Mouse (Mus musculus) urinary bladder, postnatal 14 days (tissue): ENCODE measurements around the gene Apeh.
A peak's percentile ranks its signal among the peaks of the same experiment; 100 is the strongest.

ENCODE experiments used
- DNase-seq: peaks from one replicate; pipeline ENCODE4 v3.0.0; 2021; ENCODE audit warnings: low spot score

The Apeh gene

DNA sequence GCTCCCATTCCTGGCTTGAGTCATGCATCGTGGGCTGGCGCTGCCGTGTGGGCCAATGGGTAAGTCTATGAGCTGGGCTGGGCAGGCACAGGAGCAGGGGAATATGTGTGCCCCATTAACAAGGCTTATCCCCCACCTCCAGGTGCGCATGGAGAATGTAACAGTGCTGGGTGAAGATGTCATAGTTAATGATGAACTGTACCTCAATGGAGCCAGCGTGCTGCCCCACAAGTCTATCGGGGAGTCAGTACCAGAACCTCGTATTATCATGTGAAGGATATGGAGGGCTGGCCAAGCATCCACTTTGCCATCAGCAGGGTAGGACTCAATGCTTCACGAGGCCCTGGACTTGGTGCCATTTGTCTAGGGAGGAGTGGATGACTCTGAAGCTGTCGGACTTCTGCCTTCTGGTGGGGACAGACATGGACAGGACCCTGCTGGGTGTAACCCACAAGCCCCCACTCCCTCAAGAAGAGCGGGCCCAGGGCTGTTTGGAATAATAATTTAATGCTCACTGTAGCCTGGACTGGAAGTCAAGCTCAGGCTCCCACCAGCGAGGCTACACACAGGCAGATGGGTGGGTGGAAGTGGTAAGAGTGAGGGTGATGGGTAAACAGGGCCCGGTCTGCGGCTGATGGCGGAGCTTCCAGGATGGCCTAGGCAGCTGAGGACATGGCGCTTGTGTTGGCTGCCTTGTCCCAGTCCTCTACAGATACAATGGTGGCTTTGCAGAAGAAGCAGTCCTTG is 43.0 kb downstream of the Apeh start:
- DNase-seq, result no peak

DNA sequence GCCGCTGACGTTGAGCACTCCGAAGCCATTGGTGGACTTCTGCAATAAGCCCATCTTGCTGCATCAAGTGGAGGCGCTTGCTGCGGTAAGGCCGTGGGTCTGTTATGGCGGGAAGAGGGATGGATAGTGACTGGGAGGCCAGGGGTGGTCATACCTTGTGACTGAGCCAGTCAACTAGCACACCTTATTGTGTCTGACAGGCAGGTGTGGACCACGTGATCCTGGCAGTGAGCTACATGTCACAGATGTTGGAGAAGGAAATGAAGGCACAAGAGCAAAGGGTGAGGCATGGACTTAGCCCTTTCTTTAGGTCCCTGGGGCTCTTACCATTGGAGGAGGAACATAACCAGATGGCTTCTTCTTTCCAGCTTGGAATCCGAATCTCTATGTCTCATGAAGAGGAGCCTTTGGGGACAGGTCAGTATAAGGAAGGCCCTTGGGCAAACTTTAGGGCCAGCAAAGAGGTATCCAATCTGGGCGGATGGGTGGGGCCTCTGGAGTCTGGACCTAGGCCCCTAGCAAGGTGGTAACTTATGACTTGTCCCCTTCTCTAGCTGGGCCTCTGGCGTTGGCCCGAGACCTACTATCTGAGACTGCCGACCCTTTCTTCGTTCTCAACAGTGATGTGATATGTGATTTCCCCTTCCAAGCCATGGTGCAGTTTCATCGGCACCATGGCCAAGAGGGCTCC is 44.7 kb downstream of the Apeh start:
- no peak for DNase-seq

DNA sequence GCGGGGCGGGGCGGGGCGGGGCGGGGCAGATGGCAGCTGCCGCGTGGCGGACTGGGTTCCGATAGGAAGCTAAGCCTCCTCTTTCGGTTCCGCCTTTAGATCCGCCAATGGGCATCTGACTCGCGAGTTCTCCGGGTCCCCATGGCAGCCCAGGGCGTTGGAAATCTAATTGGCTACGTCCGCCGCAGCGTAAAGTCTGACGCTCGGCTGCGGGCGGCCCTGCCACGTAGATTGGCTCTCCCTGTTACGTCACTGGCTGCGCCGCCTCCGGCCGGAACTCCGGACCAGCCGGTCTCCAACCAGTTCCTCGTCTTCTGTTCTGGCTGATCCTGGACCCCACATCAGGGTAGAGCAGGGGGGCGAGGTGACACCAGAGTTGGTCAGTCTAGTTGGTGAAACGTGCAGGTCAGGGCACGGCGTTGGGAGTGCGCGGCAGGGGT is 45.4 kb downstream of the Apeh start, which contains the start of gene Gmppb:
Gmppb (plus strand) TSS at position 227 of the 440 bp plus-strand sequence.
- DNase-seq, result peak; percentile 97

DNA sequence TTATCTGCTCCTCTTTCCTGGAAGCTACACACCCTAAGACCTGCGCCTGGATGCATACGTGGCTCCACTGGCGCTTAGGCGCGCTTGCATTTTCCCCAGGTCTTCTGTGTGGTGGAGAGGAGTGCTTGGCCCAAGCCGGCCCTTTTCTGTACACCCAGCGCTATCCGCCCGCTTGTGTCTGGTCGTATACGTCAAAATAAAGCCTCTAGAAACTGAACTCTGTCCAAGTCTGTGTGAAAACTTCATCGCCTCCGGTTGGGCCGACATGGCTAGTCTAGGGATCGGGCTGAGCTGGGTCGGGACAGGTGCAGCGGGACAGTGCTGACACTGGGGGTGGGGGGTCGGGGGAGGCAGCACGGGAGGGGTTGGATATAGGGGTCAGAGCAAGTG is 45.8 kb downstream of the Apeh start:
- no peak for DNase-seq

DNA sequence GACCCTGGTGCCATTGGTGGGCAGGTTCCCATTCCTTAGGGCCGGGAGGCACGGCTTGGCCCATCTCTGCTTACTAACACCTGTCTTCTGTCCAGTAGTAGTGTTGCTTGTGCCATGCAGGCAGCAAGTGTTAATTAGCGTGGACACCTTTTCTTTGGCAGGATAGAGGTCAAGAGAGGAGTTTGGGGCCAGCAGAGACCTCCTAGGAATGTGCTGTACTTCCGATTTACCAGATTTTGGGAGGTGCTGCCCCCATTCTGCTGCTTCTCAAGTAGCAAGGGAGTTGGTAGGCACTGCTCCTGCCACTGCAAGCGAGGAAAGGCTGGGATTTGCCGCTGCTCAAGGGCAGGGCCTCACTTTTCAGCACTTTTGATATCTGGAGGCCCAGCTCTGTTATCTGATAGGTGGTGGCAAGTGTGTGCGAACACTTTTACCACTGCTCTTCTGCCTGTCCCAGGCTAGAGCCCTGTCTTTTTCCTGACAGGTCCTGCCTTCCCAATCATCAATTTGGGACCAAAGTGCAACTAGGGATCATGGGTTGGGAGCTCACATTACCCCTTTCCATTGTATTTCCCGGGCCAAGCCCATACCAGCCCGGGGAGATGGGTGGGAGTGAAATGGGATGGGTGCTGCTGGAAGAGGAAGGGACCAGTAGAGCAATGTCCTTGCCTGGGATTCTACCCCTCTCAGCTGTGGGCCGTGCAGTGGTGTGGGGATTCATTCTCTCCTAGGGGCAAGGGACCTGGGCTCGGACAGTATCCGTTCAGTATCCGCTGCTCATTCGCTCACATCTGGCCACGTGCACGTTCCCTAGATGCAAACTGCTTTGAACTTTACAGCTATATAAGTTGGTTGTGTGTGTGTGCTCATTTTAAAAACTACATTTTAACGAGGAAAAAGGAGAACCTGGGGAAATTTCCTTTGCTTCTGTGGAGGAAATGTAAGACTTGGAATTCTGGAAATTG is 46.5 kb downstream of the Apeh start:
- DNase-seq, result no peak

DNA sequence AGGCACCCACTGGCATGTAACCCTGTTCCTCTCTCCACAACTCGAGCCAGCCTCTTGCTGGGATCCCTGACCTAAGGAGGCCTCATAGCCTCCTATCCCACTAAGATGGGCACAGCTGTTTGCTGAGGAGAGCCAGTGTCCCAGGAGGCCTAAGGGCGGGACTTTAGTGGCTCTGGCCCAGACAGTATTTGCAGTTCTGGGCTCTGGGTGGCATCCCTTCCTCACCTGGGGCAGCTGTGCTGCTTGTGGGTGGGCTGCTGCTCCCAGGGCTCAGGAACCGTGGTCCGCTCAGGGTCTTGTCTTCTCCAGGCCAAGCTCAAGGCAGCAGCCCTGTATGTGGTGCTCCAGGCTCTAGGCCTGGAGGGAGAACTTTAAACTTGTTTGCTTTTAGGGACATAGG is 47.8 kb downstream of the Apeh start:
- no peak for DNase-seq

DNA sequence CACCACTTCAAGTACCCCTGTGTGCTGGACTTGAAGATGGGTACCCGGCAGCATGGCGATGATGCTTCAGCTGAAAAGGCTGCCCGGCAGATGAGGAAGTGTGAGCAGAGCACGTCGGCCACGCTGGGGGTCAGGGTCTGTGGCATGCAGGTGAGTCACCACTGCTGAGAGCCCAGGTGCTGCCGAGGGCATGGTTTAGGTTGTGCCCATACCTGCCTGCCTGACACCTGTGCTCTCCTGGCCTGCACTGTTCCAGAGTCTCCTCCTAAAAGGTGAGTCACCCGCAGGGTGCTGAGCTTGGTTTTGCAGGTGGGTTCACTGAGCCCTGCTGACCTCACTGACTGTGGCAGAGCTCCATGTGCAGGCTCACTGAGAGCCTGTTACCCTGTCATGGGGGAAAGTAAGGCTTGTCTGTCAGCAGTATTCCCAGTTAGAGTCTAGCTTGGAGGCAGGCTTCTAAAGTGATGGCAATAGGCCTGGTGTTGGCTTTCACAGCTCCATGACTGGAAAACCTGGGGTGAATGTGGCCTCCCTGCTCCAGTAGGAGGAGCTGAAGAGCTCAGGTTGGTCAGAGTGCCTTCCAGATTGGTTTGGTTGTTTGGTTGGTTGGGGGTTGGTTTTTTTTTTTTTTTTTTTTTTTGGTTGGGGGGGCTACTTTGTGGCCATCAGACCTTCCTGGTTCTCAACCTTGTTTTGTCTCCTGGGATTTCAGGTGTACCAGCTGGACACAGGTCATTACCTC is 49.5 kb downstream of the Apeh start:
- no peak for DNase-seq
